Comparison of ENCODE assay signal across 19 mouse cellular contexts in genomic region chr5:74710181-74710580, GRCm38 (mm10). TPM values are rescaled to one million over a fixed set of nuclear protein-coding genes. Genes with fewer than 3 reads are reported as not detected.
A peak's percentile ranks its signal among the peaks of the same experiment; 100 is the strongest.
DNase-seq lines count a peak whose midpoint lies in the region.
"Had no signal": no experiment of that assay in that cellular context is flagged by ENCODE, and none has a peak within 500 bp of the region (broad histone marks: within the 10 kb centered on the region; RNA-seq: fewer than 3 reads in every experiment).

No protein-coding gene starts in this region.

- intact Hi-C loops in heart, postnatal 10 days (cut with DNase I): no loop called here

- H3K27ac ChIP-seq in midbrain, embryonic 10.5 days (replicated peaks): no peak overlapping the region
- H3K27ac ChIP-seq: embryonic facial prominence, embryonic 13.5 days; forebrain, embryonic 12.5 days; heart, embryonic 13.5 days; hindbrain, embryonic 10.5 days; hindbrain, embryonic 14.5 days; intestine, embryonic 15.5 days; kidney, embryonic 15.5 days had no signal

- 87% methylated on average over 4 of the region's 4 CpGs for WGBS in midbrain, embryonic 10.5 days

- H3K36me3 ChIP-seq in midbrain, embryonic 10.5 days: no peaks in the 10 kb centered on the region
- H3K36me3 ChIP-seq: embryonic facial prominence, embryonic 13.5 days; forebrain, embryonic 12.5 days; heart, embryonic 13.5 days; hindbrain, embryonic 10.5 days; intestine, embryonic 15.5 days; kidney, embryonic 15.5 days had no signal

- no peak overlapping the region for H3K4me3 ChIP-seq in midbrain, embryonic 10.5 days
- H3K4me3 ChIP-seq: embryonic facial prominence, embryonic 13.5 days; forebrain, embryonic 12.5 days; heart, embryonic 13.5 days; hindbrain, embryonic 10.5 days; intestine, embryonic 15.5 days; kidney, embryonic 15.5 days had no signal

- H3K4me1 ChIP-seq in midbrain, embryonic 10.5 days: peaks cover 9% of the 10 kb centered on the region
- H3K4me1 ChIP-seq: forebrain, embryonic 12.5 days; intestine, embryonic 15.5 days had no signal

- peak; percentile 17 for DNase-seq in adrenal gland, postnatal 14 days
- no peak for DNase-seq in adrenal gland, postnatal 25 days
- DNase-seq in heart, adult 11 months: peak; percentile 97
- no peak for DNase-seq in heart, postnatal 10 days
- peak; percentile 56 to 65 for DNase-seq in heart, adult 9 months (ENCODE audit: low spot score in 2 of 2)
- DNase-seq in heart, postnatal 4 days: no peak
- no peak for DNase-seq in midbrain, embryonic 10.5 days (ENCODE audit: low spot score)
- DNase-seq: cerebellum, adult 18-20 months; cerebellum, adult 9-11 months; cerebellum, postnatal 36 days; kidney, adult 2 months had no signal

- no peaks in the 10 kb centered on the region for H3K9me3 ChIP-seq in midbrain, embryonic 10.5 days (replicated peaks)
- H3K9me3 ChIP-seq: embryonic facial prominence, embryonic 13.5 days; forebrain, embryonic 12.5 days; heart, embryonic 13.5 days; hindbrain, embryonic 10.5 days; intestine, embryonic 15.5 days; kidney, embryonic 15.5 days had no signal

- peaks cover 8% of the 10 kb centered on the region; the same call in 1 of the 2 replicates for H3K27me3 ChIP-seq in midbrain, embryonic 10.5 days (ENCODE audit: low read depth, poor library complexity, severe bottlenecking)
- H3K27me3 ChIP-seq: embryonic facial prominence, embryonic 13.5 days; forebrain, embryonic 12.5 days; intestine, embryonic 15.5 days; kidney, embryonic 15.5 days had no signal

RNA-seq across cellular contexts. Expression of gene Lnx1, which starts 7.5 kb away (rescaled TPM):
- total RNA-seq in adrenal gland, postnatal 14 days (2021): 5.6 and 7.5 TPM in 2 replicates
- 4.3 and 5.0 TPM in 2 replicates for total RNA-seq in adrenal gland, postnatal 25 days (2021)
- 1 to 10 TPM; 4.3 to 4.5 TPM for total RNA-seq in heart, postnatal 10 days (2021)
- 1 to 10 TPM; 1.8 to 2.0 TPM for total RNA-seq in heart, postnatal 4 days (2021)
- polyA plus RNA-seq in midbrain, embryonic 10.5 days (2016; fragmentation: Nextera tagmentation; extraction: Ambion mirVana): 0.46 and 0.58 TPM in 2 replicates
- total RNA-seq: MEL had no signal

Comparison
In these comparisons a context has a peak if more than half of its experiments do, and no peak if none do; other contexts are left out.
1. DNase-seq: peak in adrenal gland, postnatal 14 days (single experiment), heart, adult 11 months (single experiment) and heart, adult 9 months (2 of 2); none in adrenal gland, postnatal 25 days (single experiment), heart, postnatal 10 days (0 of 2), heart, postnatal 4 days (single experiment) and midbrain, embryonic 10.5 days (single experiment).